Mouse (Mus musculus): ENCODE results near the gene Lrrfip1.

GRCm38 (mm10) chr1:90962994-90963393, 35.5 kb upstream of the Lrrfip1 start:
- no peak for TF ChIP-seq CTCF (IDR thresholded peaks at IDR 0.05; ENCODE audit: low read depth)
- TF ChIP-seq EP300 (optimal IDR thresholded peaks at IDR 0.05): no peak

All from stomach, postnatal 0 days (tissue).